Mouse (Mus musculus) hindbrain, embryonic 14.5 days (tissue): Measurements from ENCODE around the gene Acap3. TPM values are rescaled to one million over a fixed set of nuclear protein-coding genes. Genes with fewer than 3 reads are reported as not detected.
A peak's percentile ranks its signal among the peaks of the same experiment; 100 is the strongest.

Experiments
- ATAC-seq: fragments of 200-750 bp; cut with Nextera tagmentation; 2 replicates; pipeline ENCODE4 v1.8.0; 2017; ENCODE audit warnings: moderate number of reproducible peaks, mild to moderate bottlenecking, moderate TSS enrichment, moderate library complexity; ENCODE audit not compliant: low FRiP score
- DNase-seq: peaks from one replicate; pipeline ENCODE4 v3.0.0-alpha.2; 2015; ENCODE audit warnings: low spot score
- H3K27ac ChIP-seq: fragments of 300-500 bp; sonication (generic); 2 replicates; pipeline ENCODE4 v1.5.1; 2014; ENCODE audit warnings: mild to moderate bottlenecking, moderate library complexity
- H3K27me3 ChIP-seq: fragments of 300-500 bp; sonication (generic); 2 replicates; pipeline ENCODE4 v1.6.1; 2014; ENCODE audit warnings: mild to moderate bottlenecking, low read length, mixed read lengths; ENCODE audit not compliant: control insufficient read depth, insufficient read depth
- H3K36me3 ChIP-seq: fragments of 300-500 bp; sonication (generic); replicated peaks from 2 replicates; pipeline ENCODE4 v1.6.1; 2014; ENCODE audit not compliant: control insufficient read depth, insufficient read depth
- H3K4me1 ChIP-seq: fragments of 300-500 bp; sonication (generic); replicated peaks from 2 replicates; pipeline ENCODE4 v1.6.1; 2014; ENCODE audit warnings: antibody characterized with exemption, low read length, mixed read lengths; ENCODE audit not compliant: control insufficient read depth, insufficient read depth
- H3K4me2 ChIP-seq: fragments of 300-500 bp; sonication (generic); replicated peaks from 2 replicates; pipeline ENCODE4 v1.6.1; 2014; ENCODE audit warnings: mild to moderate bottlenecking, moderate library complexity
- H3K4me3 ChIP-seq: fragments of 300-500 bp; sonication (generic); replicated peaks from 2 replicates; pipeline ENCODE4 v1.5.1; 2014; ENCODE audit warnings: mild to moderate bottlenecking, low read length
- H3K9ac ChIP-seq: fragments of 300-500 bp; sonication (generic); 2 replicates; pipeline ENCODE4 v1.6.1; 2014
- H3K9me3 ChIP-seq: fragments of 300-500 bp; sonication (generic); 2 replicates; pipeline ENCODE4 v1.6.1; 2016; ENCODE audit warnings: low read length; ENCODE audit not compliant: control insufficient read depth
- WGBS: fragments of 180-500 bp; shearing (Covaris S2); extraction: QIAGEN DNeasy Blood & Tissue Kit; methylation state at CpG from one replicate; pipeline ENCODE4 v1.1.7; 2014; 5-methylcytosine and 5-hydroxymethylcytosine counted together
- microRNA-seq: library from miRNA; unstranded; fragments of <30 nt; microRNA quantifications from one replicate; pipeline ENCODE4, GENCODE M21; 2016
- polyA plus RNA-seq: library from polyadenylated mRNA; unstranded; fragments of >200 nt; fragmentation: Nextera tagmentation; extraction: Ambion mirVana; gene quantifications from 2 replicates; pipeline ENCODE4 v1.2.1, GENCODE M21; 2014

The Acap3 gene
- polyA plus RNA-seq, 1 experiment from 2014 or later = 71.8 TPM

- WGBS = under 1% methylated on average over 82 of the region's 85 CpGs
- Histone ChIP-seq H3K9ac (peak within 1 kb of the TSS; percentile 91), H3K4me3 (peak within 1 kb of the TSS; percentile 94), H3K4me2 (peak within 1 kb of the TSS; percentile 98), H3K9me3 (no peaks in the 10 kb centered on the region), H3K36me3 (peaks cover 22% of the 10 kb centered on the region), H3K27me3 (no peaks in the 10 kb centered on the region), H3K4me1 (peaks cover 19% of the 10 kb centered on the region), H3K27ac (peak within 1 kb of the TSS; percentile 83)
- ATAC-seq = peak; percentile 97
- DNase-seq = peak; percentile 98
These were observed 52.1 kb downstream of the Acap3 start, which contains the start of gene Ube2j2 for GRCm38 (mm10) chr4:155943534-155944249. Gene Ube2j2, plus strand, starts transcription at chr4:155943831.

DNA sequence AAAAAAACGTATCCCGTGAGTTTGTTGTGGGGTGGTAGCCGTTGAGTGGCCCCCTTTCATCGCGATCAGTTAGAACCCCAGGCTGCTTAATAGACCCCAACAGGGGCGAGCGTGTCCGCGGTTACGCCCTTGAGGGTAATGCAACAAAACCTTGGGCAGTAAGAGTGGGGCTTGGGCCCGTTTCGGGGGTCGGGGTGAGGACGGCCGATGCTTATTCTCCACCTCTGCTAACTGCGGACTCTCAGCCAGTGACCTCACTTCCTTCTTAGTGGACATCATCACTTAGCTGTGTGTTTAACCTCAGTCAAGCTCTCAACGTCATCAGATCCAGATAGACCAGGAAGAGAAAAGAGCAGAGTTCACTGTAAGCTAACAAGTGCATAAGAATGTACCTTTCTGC lies 52.6 kb downstream of the Acap3 start:
- H3K9ac ChIP-seq = peak overlapping the region; percentile 91
- peak overlapping the region; percentile 94 for H3K4me3 ChIP-seq
- 0 out of 2 replicates have a peak overlapping the region, but pooled peaks have one; percentile 83 for H3K27ac ChIP-seq
- no peak for DNase-seq
- peaks cover 27% of the 10 kb centered on the region for H3K36me3 ChIP-seq
- peaks cover 19% of the 10 kb centered on the region for H3K4me1 ChIP-seq
- ATAC-seq = no peak
- no peaks in the 10 kb centered on the region for H3K27me3 ChIP-seq
- H3K9me3 ChIP-seq = no peaks in the 10 kb centered on the region
- WGBS = 1% methylated on average over 17 of the region's 17 CpGs
- peak overlapping the region; percentile 98 for H3K4me2 ChIP-seq

- Histone ChIP-seq H3K9ac (no peak overlapping the region), H3K4me2 (no peak overlapping the region), H3K9me3 (no peaks in the 10 kb centered on the region), H3K27me3 (no peaks in the 10 kb centered on the region), H3K27ac (no peak overlapping the region), H3K36me3 (peaks cover 54% of the 10 kb centered on the region), H3K4me1 (peaks cover 19% of the 10 kb centered on the region), H3K4me3 (no peak overlapping the region)
- DNase-seq (no peak), ATAC-seq (no peak)
These were observed 55.5 kb downstream of the Acap3 start for GRCm38 (mm10) chr4:155947094-155947493.

- H3K4me3 ChIP-seq = no peak overlapping the region
- WGBS = 97% methylated on average over 6 of the region's 6 CpGs
- no peaks in the 10 kb centered on the region for H3K9me3 ChIP-seq
These were observed 63.9 kb downstream of the Acap3 start for GRCm38 (mm10) chr4:155955491-155955890.

More at GRCm38 (mm10) chr4:155955491-155955890, 63.9 kb downstream of the Acap3 start:
- H3K27me3 ChIP-seq = no peaks in the 10 kb centered on the region
- no peaks in the 10 kb centered on the region for H3K4me1 ChIP-seq
- no peak for ATAC-seq
- no peak overlapping the region for H3K4me2 ChIP-seq
- H3K27ac ChIP-seq = no peak overlapping the region
- H3K36me3 ChIP-seq = peaks cover 81% of the 10 kb centered on the region
- no peak for DNase-seq
- H3K9ac ChIP-seq = no peak overlapping the region

Small RNA genes lying within 50 kb of the gene (microRNA-seq; reads per million reads assigned to microRNA genes)
- not detected for gene Gm22991

Other genes starting within 250 kb of the Acap3 start
- gene Gm10563, start 246.4 kb upstream of the Acap3 start, polyA plus RNA-seq = not detected in 2 replicates
- gene Mmp23, start 238.4 kb upstream of the Acap3 start, polyA plus RNA-seq = 2.7 and 2.9 TPM in 2 replicates
- gene Mib2, start 222.6 kb upstream of the Acap3 start, polyA plus RNA-seq = 44.9 and 46.1 TPM in 2 replicates
- 9.0 and 10.3 TPM in 2 replicates for gene Fndc10, start 197.5 kb upstream of the Acap3 start, polyA plus RNA-seq
- 164 and 169 TPM in 2 replicates for gene Ssu72, start 187.0 kb upstream of the Acap3 start, polyA plus RNA-seq
- gene Tmem240, start 157.0 kb upstream of the Acap3 start, polyA plus RNA-seq = 8.8 and 9.3 TPM in 2 replicates
- 73.0 and 82.2 TPM in 2 replicates for gene Atad3a, start 130.7 kb upstream of the Acap3 start, polyA plus RNA-seq
- gene Vwa1, start 117.1 kb upstream of the Acap3 start, polyA plus RNA-seq = 24.7 and 27.6 TPM in 2 replicates
- 0.84 and 0.93 TPM in 2 replicates for gene Tmem88b, start 105.9 kb upstream of the Acap3 start, polyA plus RNA-seq
- not detected in 2 replicates for gene Ankrd65, start 101.4 kb upstream of the Acap3 start, polyA plus RNA-seq
- 265 and 267 TPM in 2 replicates for gene Mrpl20, start 88.9 kb upstream of the Acap3 start, polyA plus RNA-seq
- gene Ccnl2, start 79.3 kb upstream of the Acap3 start, polyA plus RNA-seq = 131 and 133 TPM in 2 replicates
- 114 and 126 TPM in 2 replicates for gene Aurkaip1, start 60.5 kb upstream of the Acap3 start, polyA plus RNA-seq
- 24.5 and 25.8 TPM in 2 replicates for gene Mxra8, start 52.1 kb upstream of the Acap3 start, polyA plus RNA-seq
- 13.6 and 15.6 TPM in 2 replicates for gene Dvl1, start 44.4 kb upstream of the Acap3 start, polyA plus RNA-seq
- 0.40 and 0.41 TPM in 2 replicates for gene Tas1r3, start 28.5 kb upstream of the Acap3 start, polyA plus RNA-seq
- gene Cptp, start 22.4 kb upstream of the Acap3 start, polyA plus RNA-seq = 33.5 TPM in 2 replicates
- 69.6 and 71.4 TPM in 2 replicates for gene Ints11, start 22.3 kb upstream of the Acap3 start, polyA plus RNA-seq
- gene Pusl1, start within 50 bp of the Acap3 start, polyA plus RNA-seq = 51.8 and 53.8 TPM in 2 replicates
- gene Ube2j2, start 52.0 kb downstream of the Acap3 start, polyA plus RNA-seq = 120 and 125 TPM in 2 replicates
- 11.2 and 13.5 TPM in 2 replicates for gene C1qtnf12, start 70.5 kb downstream of the Acap3 start, polyA plus RNA-seq
- 38.4 and 38.8 TPM in 2 replicates for gene B3galt6, start 100.8 kb downstream of the Acap3 start, polyA plus RNA-seq
- 112 and 114 TPM in 2 replicates for gene Sdf4, start 101.0 kb downstream of the Acap3 start, polyA plus RNA-seq
- gene Tnfrsf4, start 122.0 kb downstream of the Acap3 start, polyA plus RNA-seq = 0.79 TPM in 1 of 2 replicates, not detected in the other
- 1.9 and 2.3 TPM in 2 replicates for gene Tnfrsf18, start 134.3 kb downstream of the Acap3 start, polyA plus RNA-seq
- gene Ttll10, start 167.6 kb downstream of the Acap3 start, polyA plus RNA-seq = 0.11 TPM in 1 of 2 replicates, not detected in the other
- gene 9430015G10Rik, start 218.2 kb downstream of the Acap3 start, polyA plus RNA-seq = 29.1 and 30.5 TPM in 2 replicates
- gene Rnf223, start 238.7 kb downstream of the Acap3 start, polyA plus RNA-seq = 0.59 and 0.81 TPM in 2 replicates